Mouse (Mus musculus): ENCODE results near the gene Tspan5. TPM values are rescaled to one million over a fixed set of nuclear protein-coding genes. Genes with fewer than 3 reads are reported as not detected.

The Tspan5 gene
- total RNA-seq, 2 experiments from 2014 or later = 201 to 205 TPM

DNA sequence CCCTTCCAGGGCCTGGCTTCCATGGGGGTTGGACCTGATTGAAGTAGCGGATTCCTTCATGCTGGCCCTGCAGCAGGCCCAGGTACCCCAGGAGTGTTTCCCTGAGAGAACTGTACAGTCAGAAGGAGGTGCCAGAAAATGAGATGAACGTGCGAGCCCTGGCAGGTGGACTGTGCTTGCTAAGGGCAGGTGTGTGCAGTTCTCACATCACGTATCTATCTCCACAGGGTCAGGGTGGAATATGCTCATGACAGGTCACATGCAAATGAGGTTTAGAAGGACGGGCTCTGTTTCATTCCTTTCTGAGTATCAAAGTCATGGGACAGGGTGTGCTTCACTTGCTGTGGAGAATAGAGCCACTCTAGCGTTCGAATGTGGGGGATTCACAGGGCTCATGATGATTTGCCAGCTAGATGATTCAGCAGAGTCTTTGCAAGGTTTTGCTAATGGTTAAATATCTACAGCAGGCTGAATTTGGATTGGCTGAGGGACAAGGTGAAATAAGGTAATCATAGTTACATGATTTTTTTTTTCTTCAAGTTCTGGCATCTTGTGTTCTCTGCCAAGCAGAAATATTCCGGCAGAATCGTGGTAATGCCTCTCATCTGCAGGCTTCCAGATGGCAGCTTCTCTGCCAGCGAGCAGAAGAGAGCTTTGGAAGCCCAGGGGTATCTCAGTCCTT, 28.8 kb downstream of the Tspan5 start:
- DNase-seq (ENCODE audit: extremely low spot score in 1 of 2, low spot score in 1 of 2) = no peak

DNA sequence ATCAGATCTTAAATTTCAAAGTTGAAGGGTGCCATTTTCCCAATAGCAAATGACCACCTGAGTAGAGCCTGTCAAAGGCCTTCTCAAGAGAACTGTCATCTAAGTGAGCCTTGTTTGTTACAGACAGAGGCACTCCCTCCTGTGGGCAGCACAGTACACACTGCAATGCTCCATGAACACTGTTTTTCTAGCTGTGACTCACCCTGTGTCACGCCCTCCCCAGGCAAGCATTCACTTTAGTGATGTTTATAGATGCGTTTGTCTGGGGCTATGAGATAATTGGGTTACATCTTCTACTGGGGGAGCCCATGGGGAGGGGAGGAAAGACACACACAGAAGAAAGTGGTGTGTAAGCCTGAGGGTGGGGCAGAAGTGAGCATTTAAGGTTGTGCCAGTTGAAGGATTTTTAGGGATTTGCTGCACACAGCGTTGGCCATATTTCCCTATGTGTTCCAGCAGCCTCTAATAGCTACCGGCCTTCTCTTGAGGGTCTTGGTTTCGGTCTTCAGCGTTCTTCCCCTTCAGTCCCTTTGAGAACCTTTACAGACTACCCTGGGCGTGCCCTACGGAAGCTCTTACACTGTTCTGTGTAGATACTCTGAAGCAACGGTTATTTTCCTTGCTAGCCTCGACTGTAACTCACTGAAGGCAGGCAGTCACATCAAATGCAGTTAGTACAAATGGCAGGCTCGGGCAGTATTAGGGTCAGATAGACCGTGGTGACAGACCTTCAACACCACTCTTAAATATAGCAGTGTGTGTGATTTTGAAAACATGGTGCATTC, 29.7 kb downstream of the Tspan5 start:
- DNase-seq (ENCODE audit: extremely low spot score in 1 of 2, low spot score in 1 of 2) = no peak

GRCm38 (mm10) chr3:138773871-138774606, 32.0 kb downstream of the Tspan5 start:
- no peak for DNase-seq (ENCODE audit: extremely low spot score in 1 of 2, low spot score in 1 of 2)

GRCm38 (mm10) chr3:138774607-138774943, 32.6 kb downstream of the Tspan5 start:
- no peak for DNase-seq (ENCODE audit: extremely low spot score in 1 of 2, low spot score in 1 of 2)

DNA sequence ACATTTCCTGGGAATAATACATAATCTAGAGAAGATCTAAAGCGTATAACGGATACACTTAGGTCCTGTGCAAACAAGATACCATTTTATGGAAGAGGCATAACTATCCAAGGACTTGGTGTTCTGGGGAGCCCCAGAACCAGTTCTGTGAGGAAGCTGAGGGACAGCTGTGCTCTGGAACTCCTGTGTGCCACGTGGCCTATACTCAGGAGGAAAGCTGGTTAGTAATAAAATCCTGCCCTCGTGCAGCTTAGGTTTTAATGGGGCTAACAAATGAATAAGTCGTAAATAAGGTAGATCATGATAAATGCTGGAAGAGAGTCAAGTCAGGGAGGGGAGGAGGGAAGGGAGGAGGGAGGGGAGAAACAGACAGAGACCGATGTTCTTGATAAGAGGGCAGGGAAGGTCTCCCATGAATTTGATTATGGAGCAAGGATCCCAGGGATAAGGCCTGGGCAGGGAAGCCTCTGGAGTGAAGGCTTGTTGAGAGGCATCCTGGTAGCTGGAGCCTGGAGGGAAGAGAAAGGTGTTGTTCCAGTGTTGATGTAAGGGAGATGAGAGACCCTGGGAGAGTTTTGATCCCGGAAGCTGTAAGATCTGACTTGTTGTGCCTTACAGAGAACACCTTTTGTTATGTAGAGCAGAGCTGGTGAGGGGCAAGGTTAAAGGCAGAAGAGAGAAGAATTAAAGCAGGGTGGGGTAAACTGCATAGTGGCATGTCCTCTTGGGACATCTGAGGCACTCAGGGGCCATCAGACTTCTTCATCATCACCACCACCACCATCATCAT, 34.1 kb downstream of the Tspan5 start:
- DNase-seq (ENCODE audit: extremely low spot score in 1 of 2, low spot score in 1 of 2) = no peak

DNA sequence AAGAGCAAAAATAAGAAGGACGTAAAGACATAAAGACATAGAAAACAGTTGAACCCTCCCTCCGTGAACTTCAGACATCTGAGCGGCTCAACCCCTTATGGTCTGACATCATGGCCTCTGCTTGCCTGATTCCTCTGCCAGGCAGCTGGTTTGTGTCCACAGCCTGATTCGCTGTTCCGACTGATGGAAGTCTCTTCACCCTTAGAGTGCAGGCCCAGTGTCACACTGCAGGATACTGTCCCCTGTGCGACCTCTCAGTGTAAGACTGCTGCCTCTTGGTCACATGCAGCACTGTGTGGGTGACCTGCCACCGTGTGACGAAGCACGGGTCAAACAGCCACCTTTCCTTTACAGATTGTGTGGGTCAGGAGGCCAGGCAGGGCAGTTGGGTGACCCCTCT, 39.5 kb downstream of the Tspan5 start:
- no peak for DNase-seq (ENCODE audit: extremely low spot score in 1 of 2, low spot score in 1 of 2)

DNA sequence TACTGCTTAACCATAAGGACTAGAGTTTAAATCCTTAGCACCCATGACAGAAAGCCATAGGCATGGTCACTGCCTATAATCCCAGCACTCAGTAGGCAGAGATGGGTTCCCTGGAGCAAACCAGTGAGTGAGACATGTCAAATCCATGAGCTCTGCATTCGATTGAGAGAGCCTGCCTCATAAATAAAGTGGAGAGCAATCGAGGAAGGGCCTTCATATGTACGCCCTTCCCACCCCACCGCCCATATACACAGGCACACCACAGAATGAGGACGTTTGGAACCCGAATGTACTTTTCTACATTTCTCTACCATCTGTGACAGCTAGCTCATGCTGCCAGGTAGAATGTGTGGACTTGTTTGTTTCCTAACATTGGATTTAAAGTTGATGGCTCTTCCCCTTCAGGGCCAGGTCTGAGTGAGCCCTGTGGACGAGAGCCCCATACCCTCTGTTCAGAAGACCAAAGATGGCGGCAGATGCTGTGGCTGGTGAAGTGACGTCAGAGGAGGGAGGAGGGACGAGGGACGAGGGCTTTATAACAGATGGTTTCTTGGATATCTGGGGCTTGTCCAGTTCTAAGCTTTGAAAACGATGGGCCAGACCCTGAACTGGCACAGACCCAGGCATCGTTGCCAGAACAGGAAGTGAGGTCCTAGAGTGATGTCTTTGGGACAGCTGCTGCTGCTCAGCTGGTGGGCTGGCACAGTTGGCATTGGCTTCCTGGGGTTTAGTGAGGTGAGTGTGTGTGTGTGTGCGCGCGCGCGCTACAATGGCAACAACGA, 42.1 kb downstream of the Tspan5 start:
- no peak for DNase-seq (ENCODE audit: extremely low spot score in 1 of 2, low spot score in 1 of 2)

- DNase-seq (ENCODE audit: extremely low spot score in 1 of 2, low spot score in 1 of 2) = no peak
Measured at GRCm38 (mm10) chr3:138784641-138785025, 42.6 kb downstream of the Tspan5 start.

DNA sequence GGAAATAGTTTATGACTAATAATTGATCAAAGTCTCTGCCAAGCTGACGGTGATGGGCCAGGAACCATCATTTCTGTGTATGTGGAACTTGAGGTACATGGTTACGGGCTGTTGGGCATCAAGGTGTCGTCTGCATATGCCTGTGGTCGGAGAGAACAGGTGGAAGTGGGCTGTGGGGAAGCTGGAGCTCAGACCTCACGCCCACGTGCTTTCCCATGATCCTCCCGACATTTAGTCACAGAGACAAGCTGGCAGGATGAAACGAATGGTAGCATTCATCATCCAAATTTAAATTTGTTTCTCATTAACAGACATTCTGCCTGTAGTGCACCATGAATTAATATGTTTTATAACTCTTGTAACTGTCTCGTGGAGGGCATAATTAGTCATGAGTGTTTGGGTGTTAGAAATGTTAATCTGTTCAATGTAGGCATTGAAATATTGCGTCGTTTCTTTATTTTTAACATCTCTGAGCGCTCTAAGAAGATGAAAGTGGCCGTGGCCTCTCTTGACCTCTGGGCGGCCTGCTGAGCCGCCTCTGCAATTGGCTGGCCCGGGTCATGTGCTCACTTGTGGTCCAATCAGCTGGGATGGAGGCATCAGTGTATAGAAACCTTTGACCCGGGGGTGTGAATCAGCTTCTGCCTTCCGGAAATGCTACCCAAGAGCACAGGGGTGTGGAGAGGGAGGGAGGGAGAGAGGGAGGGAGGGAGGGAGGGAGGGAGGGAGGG, 45.9 kb downstream of the Tspan5 start:
- no peak for DNase-seq (ENCODE audit: extremely low spot score in 1 of 2, low spot score in 1 of 2)

- no peak for DNase-seq (ENCODE audit: extremely low spot score in 1 of 2, low spot score in 1 of 2)
Measured at GRCm38 (mm10) chr3:138788489-138788850, 46.5 kb downstream of the Tspan5 start.

DNA sequence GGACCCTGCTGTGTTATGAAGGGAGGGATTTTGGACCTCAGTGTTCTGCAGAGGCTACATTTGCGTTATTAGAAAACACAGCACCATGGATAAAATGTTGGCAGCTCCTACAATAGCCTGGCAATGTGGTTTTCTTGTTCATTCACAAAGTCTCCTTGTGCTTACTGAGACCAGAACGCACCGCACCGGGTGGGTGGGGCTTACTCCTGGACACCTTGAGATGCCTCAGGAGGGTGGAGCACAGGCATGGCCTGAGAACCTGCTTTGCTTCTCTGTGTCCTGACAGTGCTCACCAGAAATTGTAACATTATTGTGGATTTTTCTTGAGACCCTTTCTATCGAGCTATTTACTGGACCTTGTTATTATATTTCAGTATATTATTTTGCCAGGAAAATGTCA, 47.3 kb downstream of the Tspan5 start:
- no peak for DNase-seq (ENCODE audit: extremely low spot score in 1 of 2, low spot score in 1 of 2)

GRCm38 (mm10) chr3:138794533-138794932, 52.5 kb downstream of the Tspan5 start:
- DNase-seq (ENCODE audit: extremely low spot score in 1 of 2, low spot score in 1 of 2) = no peak

- DNase-seq (ENCODE audit: extremely low spot score in 1 of 2, low spot score in 1 of 2) = no peak
Measured at GRCm38 (mm10) chr3:138795951-138796350, 54.0 kb downstream of the Tspan5 start.

GRCm38 (mm10) chr3:138796583-138796982, 54.6 kb downstream of the Tspan5 start:
- no peak for DNase-seq (ENCODE audit: extremely low spot score in 1 of 2, low spot score in 1 of 2)

DNA sequence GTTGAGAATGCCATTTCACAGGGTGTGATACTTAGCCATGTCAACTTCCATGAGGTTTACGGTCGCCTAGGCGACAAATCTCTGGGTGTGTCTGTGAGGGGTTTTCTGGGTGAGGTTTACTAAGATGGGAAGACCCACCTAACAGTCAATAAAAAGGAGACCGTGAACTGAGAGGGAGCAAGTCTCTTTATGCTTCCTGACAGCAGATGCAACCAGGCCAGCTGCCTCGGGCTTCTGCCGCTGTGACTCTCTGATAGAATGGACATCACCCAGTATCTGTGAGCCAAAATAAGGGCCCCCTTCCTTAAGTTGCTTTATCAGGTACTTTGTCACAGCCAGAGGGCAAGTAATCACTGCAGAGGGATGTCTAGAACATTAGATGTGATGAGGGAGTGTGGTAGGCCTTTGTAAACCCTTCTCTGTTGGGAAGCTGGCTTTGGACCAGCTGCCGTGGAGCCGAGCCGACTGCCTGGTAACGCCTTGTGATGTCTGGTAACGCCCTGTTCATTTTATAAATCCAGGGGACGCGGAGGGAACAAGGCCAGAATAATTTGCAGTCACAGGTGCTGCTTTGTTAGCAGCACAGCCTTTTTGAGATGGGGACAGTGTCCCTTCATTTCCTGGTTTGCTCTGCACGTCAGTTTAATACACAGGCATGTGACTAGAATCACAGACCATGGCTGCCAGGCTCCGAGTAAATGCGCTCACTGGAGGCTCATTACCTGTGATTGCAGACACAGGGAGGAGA, 58.8 kb downstream of the Tspan5 start:
- DNase-seq (ENCODE audit: extremely low spot score in 1 of 2, low spot score in 1 of 2) = peak in 1 of 2 experiments; percentile 48

DNA sequence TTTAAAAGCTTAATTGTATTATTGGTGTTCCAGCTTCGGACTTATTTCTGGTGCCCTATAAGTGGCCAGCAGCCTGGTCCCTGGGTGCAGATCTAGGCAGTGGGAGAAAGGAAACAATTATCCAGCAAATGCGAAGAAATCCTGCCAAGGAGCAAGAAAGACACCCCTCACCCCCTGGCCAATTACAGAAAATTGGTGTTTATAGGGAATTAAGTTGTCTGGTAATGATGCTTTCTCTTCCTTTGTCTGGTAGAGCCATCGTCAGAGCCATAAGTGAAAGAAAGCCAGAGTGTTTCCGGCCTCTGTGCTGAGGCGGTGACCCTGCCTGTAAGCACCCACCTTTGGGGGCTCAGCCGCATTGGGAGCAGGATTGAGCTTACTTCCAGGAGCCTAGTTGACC, 59.7 kb downstream of the Tspan5 start:
- DNase-seq (ENCODE audit: extremely low spot score in 1 of 2, low spot score in 1 of 2) = no peak

DNA sequence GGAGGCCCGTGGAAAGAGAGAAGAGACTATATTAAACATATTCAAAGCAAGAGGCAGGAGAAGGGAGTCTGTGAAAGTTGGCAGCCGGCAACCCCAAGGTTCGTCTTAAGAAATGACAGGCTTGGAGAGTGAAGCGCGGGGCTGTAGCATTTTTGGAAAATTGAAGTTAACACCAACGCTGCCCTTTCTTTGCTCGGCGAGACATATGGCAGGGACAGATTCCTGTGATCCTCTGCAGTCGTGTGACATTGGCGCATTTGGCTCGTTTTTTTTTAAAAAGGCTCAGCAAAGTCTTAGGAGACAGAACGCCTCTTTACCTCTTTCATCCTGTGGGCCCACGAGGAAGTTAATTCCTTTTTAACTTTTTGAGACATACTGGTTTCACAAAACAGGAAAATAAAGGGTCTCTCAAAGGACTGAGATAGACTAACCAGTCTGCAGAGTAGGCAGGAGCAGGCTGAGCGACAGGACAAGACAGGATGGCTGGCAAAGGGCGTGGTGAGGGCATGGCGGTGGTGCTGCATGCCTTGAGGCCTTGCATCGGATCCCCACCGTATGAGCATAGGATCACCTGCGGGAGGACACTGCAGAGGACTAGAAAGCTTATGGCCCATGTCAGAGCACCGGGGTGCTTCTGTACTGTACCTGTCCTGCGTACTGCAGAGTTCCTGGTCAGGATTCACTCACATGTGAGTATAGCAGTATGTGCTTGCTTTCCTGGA, 60.9 kb downstream of the Tspan5 start:
- no peak for DNase-seq (ENCODE audit: extremely low spot score in 1 of 2, low spot score in 1 of 2)

Data from layer of hippocampus, postnatal 25 days (tissue).